Mouse (Mus musculus): ENCODE results near the gene Ranbp17. TPM values are rescaled to one million over a fixed set of nuclear protein-coding genes. Genes with fewer than 3 reads are reported as not detected.
A peak's percentile ranks its signal among the peaks of the same experiment; 100 is the strongest.

Ranbp17 gene
- total RNA-seq, 2 experiments from 2014 or later: 0.56 to 0.75 TPM

- intact Hi-C loops (cut with DNase I): no loop called here
- DNase-seq (ENCODE audit: low spot score): no peak
Measured at GRCm38 (mm10) chr11:33200764-33201625, 312.6 kb downstream of the Ranbp17 start.

GRCm38 (mm10) chr11:33199906-33200763, 313.4 kb downstream of the Ranbp17 start:
- intact Hi-C loops (cut with DNase I): no loop called here
- DNase-seq (ENCODE audit: low spot score): no peak

GRCm38 (mm10) chr11:33199117-33199514, 314.4 kb downstream of the Ranbp17 start:
- intact Hi-C loops (cut with DNase I): no loop called here

GRCm38 (mm10) chr11:33198351-33199116, 315.0 kb downstream of the Ranbp17 start:
- no peak for DNase-seq (ENCODE audit: low spot score)
- intact Hi-C loops (cut with DNase I): no loop called here

More at GRCm38 (mm10) chr11:33199117-33199514, 314.4 kb downstream of the Ranbp17 start:
- DNase-seq (ENCODE audit: low spot score): no peak

- no peak for DNase-seq (ENCODE audit: low spot score)
- intact Hi-C loops (cut with DNase I): no loop called here
Measured at GRCm38 (mm10) chr11:33197673-33198072, 315.9 kb downstream of the Ranbp17 start.

- intact Hi-C loops (cut with DNase I): no loop called here
- no peak for DNase-seq (ENCODE audit: low spot score)
Measured at GRCm38 (mm10) chr11:33197133-33197514, 316.4 kb downstream of the Ranbp17 start.

- intact Hi-C loops (cut with DNase I): no loop called here
- DNase-seq (ENCODE audit: low spot score): no peak
Measured at GRCm38 (mm10) chr11:33196447-33197132, 317.0 kb downstream of the Ranbp17 start.

- no peak for DNase-seq (ENCODE audit: low spot score)
- intact Hi-C loops (cut with DNase I): no loop called here
Measured at GRCm38 (mm10) chr11:33195531-33196446, 317.8 kb downstream of the Ranbp17 start.

- DNase-seq (ENCODE audit: low spot score): no peak
- intact Hi-C loops (cut with DNase I): no loop called here
Measured at GRCm38 (mm10) chr11:33195061-33195460, 318.5 kb downstream of the Ranbp17 start.

- no peak for DNase-seq (ENCODE audit: low spot score)
Measured at GRCm38 (mm10) chr11:33193695-33194094, 319.9 kb downstream of the Ranbp17 start.

GRCm38 (mm10) chr11:33181804-33182203, 331.7 kb downstream of the Ranbp17 start:
- no peak for DNase-seq (ENCODE audit: low spot score)
- intact Hi-C loops (cut with DNase I): no loop called here

More at GRCm38 (mm10) chr11:33193695-33194094, 319.9 kb downstream of the Ranbp17 start:
- intact Hi-C loops (cut with DNase I): no loop called here

GRCm38 (mm10) chr11:33180701-33181116, 332.8 kb downstream of the Ranbp17 start:
- intact Hi-C loops (cut with DNase I): no loop called here
- DNase-seq (ENCODE audit: low spot score): no peak

- no peak for DNase-seq (ENCODE audit: low spot score)
- intact Hi-C loops (cut with DNase I): no loop called here
Measured at GRCm38 (mm10) chr11:33179802-33180201, 333.7 kb downstream of the Ranbp17 start.

- DNase-seq (ENCODE audit: low spot score): no peak
- intact Hi-C loops (cut with DNase I): loop anchor here (1.0 to 2.0 kb wide), 3 partner anchors 118 to 544 kb away; no protein-coding TSS in a partner anchor
Measured at GRCm38 (mm10) chr11:33176525-33177245, 336.9 kb downstream of the Ranbp17 start.

- intact Hi-C loops (cut with DNase I): loop anchor here (1.0 to 2.0 kb wide), 3 partner anchors 119 to 545 kb away; no protein-coding TSS in a partner anchor
- no peak for DNase-seq (ENCODE audit: low spot score)
Measured at GRCm38 (mm10) chr11:33175768-33176167, 337.8 kb downstream of the Ranbp17 start.

GRCm38 (mm10) chr11:33170489-33170888, 343.1 kb downstream of the Ranbp17 start:
- intact Hi-C loops (cut with DNase I): no loop called here
- DNase-seq (ENCODE audit: low spot score): no peak

- DNase-seq (ENCODE audit: low spot score): peak; percentile 98
- intact Hi-C loops (cut with DNase I): no loop called here
Measured at GRCm38 (mm10) chr11:33162998-33163506, 350.5 kb downstream of the Ranbp17 start, which contains the start of gene Npm1. Npm1 (minus strand) TSS chr11:33163206.

All from heart, postnatal 25 days (tissue).